Mouse (Mus musculus): ENCODE measurements around the gene Lcn2. TPM values are rescaled to one million over a fixed set of nuclear protein-coding genes. Genes with fewer than 3 reads are reported as not detected.

Gene Lcn2
- 1 to 10 TPM; 1.5 to 2.6 TPM for total RNA-seq (2021)
- long read RNA-seq, experiment 1 = 0 reads
- long read RNA-seq, experiment 2 = 0 reads

DNA sequence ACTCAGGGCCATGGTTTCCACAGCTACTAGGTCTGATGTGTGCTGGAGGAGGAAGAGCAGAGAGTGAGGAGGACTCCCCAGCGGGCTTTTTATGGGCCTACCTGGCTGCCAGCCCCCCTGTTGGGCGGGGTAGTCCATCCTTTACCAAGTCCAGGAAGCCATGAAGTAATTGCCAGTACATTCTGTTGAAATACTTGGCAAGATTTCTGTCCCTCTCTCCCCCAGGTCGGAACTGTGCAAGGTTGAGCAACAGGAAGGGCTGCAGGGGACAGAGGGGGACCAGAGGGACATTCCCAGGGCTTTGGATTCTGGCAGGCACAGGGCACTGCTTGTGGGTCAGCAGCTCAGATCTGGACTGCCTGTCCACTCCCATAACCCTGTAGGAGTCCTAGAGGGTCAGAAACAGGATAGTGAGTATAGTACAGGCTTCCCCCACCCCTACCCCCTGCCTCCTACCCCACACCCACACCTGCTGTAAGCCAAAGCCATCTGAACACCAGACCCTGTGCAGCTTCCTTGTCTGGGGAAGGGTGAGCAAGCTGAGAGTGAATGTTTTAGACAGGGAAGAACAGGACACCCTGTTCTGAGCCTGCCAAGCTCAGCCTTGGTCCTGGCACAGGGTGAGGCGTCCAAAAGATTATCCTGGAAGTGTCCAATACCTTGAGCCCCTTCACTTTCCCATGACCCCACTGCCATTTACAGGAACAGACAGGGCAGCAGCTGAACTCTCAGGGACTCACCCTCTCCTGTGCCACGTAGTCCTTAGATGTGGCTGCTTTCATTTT, at the start of gene Lcn2:
TSS of gene Lcn2 (minus strand) at position 547 of the 785 bp plus-strand sequence.
- no peak for DNase-seq (ENCODE audit: low spot score in 2 of 2)
- intact Hi-C loops (cut with DNase I) = no loop called here

DNA sequence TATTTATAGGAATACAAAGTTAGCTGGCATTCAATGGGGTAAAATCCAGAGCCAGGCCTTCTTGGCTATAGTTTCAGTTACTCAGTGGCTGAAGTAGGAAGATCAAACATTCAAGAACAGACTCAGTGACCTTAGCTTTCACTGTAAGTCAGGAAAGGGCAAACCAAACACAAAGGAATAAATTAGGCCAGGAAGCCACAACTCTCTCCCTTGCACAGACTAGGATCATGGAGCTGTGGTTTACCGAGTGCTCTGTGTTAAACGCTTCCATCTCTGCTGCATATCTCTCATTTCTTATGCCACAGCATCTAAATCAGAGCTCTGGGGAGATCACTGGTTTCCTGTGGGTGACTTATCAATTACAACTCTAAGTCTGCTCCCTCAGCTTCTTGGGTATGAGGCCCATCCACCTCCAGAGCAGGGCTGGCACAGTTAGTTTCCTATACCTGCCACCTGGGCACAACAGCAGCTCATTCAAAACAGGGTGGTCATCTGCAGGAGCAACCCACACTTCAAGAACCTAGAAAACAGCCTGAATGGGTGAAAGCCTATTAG, 49.6 kb upstream of the Lcn2 start:
- no peak for DNase-seq (ENCODE audit: low spot score in 2 of 2)
- intact Hi-C loops (cut with DNase I) = no loop called here

DNA sequence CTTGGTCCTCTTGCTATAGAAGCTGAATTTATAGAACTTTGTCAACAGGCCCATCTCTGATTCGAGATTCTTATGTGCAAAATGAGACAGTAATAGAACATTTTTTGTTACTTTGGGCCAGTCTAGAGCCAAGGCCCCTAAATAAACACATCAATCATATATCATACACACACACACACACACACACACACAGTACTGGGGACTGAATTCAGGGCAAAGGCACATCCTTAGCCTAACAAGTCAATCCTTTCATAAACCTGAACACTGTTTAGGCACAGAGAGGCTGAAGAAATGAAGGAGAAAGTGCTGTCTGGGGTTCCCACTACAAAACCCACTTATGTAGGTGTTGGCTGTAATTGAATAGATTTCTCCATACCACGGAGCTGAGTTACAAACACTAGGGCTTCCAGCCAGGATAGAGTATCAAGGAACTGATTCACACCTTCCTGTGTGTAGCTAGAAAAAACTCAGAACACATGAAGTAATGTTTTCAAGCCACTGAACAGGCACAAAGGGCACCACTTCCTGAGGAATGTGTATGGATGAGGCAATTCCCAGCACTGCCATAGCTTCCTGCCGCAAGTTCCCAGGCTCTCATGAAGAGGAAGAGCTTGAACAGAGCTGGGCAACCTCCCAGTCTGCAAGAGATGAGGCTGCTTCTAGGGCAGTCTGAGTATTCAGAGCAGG, 48.8 kb upstream of the Lcn2 start:
- no peak for DNase-seq (ENCODE audit: low spot score in 2 of 2)
- intact Hi-C loops (cut with DNase I) = no loop called here

DNA sequence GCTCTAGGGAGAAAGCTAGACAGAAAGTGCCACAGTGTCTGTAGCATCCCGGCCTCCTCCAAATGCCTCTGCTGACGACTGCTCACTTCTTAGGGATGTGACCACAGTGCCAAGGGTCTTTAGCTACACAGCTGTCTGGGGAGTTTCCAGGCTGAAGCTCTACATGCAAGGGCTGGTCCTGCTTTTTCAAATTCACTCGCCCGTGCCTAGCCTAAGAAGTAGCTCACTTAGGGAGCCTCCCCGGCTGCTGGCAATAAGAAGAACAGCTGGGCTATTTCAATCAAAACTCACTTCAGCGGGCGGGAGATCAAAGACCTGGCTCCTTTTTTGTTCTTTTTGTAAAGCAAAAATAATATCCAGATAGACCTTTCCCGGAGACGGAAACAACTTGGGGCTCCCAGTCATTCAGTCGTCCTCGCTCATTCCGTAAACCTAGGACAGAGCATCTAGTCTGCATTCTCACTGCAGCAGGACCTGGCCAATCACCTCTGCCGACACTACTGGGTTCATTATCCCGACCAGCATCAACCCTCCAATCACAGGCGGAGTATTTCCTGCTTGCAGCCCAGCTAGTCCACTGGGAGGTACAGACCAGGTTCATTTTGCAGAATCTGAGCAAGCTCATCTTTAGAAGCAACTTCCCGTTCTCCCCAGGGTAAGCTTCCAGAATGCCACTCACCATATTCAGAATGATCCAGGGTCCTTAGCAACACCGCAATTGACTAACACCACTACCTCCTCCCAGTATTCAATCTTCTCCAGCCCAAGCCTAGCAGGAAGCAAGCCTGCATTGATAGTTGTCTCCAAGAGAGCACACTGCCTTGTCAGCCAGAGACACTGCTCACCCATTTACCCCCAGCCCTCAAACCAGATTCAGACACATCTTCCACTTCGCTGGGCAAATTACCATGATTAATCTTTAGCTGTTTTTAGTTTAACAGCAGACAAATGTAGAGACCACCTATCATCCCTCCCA, 42.9 kb upstream of the Lcn2 start:
- DNase-seq (ENCODE audit: low spot score in 2 of 2) = peak; percentile 87 to 95
- intact Hi-C loops (cut with DNase I) = no loop called here

DNA sequence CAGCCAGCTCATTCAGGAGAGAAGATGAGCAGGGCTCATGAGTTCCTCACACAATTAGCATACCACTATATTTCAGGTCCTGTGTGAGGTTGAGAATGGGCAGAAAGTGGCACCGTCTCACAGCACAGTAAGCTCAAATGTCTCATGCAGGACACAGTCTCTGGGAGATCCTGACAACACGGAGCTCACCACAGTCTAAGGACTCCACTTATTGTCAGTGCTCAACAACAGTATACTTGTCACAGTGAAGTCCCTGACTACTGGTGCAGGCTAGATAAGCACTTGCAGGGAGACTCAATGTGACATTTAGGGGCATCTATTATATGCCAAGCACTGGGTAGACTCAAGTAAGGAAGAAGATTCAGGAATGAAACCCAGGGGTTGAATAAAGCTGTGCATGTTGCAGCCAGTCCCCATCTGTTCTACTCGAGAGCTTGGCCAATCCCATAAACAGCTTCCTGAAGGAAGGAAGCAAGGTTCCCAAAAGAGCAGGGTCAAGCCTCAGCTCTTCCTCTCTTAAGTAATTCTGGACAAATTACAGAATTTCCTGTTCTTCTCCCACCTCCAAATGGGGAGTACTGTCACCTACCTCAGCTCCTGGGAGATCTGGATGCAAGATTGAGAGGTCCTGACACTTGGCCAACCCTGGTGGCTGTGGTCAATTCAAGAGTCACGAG, 41.3 kb upstream of the Lcn2 start:
- intact Hi-C loops (cut with DNase I) = no loop called here
- DNase-seq (ENCODE audit: low spot score in 2 of 2) = no peak

DNA sequence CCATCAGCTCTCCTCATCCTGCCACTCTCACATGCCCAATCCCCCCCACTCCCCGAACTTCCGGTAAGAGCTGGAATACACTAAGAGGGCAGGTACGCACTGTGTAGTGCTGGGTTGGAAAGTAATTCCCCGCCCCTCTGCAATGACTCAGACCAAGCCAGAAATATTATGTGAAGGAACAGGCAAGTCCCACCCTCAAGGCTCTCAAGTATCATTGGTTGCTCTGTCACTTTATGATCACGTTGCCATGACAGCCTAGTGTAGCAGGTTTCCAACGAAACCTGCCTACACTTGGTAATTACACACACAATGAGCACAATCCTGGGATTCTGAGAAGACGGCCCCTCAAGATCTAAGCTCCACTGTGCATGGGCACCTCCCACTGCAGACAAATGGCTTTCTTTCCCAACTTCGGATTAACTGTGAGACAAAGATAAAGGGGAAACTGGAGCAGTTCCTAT, 40.2 kb upstream of the Lcn2 start:
- intact Hi-C loops (cut with DNase I) = no loop called here
- DNase-seq (ENCODE audit: low spot score in 2 of 2) = peak; percentile 74 to 89

DNA sequence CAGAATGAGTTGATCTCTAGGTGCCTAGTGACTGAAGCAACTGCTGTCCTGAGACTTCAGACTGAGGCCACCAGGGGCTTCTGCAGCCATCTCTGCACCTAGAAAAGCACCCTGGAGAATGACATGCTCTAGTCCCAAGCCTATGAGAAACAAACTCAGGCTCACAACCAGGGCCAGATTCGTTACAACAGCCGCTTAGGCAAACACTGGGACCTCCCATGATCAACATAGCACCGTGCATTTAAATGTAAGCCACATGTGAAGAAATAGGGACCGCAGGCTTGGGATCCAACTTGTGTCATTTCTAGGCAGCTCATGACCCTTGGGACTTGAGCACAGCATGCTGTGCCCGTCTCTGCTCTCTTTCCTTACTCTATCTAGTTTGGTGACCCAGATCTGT, 39.7 kb upstream of the Lcn2 start:
- DNase-seq (ENCODE audit: low spot score in 2 of 2) = no peak
- intact Hi-C loops (cut with DNase I) = no loop called here

DNA sequence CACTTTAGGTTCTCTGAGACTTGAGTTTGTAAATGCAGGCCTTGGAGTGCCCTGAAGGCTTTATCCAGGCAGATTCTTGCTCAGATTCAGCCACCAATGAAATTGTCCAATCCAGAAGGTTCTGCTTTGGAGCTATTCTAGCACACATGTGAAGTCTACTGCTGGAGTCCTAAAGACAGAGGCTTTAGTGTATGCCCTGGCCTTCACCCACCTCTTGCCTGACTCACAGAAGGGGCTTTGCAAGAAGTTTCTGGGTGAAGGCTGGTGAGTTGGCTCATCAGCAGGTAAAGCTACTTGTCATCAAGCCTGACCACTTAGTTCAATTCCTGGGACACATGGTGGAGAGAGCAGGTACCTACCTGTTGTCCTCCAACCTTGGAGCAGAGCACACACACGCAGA, 38.1 kb upstream of the Lcn2 start:
- DNase-seq (ENCODE audit: low spot score in 2 of 2) = no peak
- intact Hi-C loops (cut with DNase I) = no loop called here

DNA sequence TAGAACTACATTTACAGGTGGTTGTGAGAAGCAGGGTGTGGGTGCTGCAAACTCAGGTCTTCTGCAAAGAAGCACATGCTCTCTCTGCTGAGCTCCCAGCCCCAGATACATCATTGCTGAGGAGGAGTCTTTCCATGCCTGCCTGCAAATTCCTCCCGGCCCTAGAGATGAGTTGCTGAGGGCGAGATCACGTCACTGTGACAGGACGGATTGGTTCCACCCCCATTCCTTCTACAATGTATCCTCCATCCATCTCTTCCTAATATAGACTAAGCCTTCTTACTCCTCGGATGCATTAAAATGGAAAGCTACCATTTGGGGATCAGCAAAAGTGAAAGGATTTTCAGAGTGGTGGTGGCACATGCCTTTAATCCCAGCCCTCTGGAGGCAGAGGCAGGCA, 37.5 kb upstream of the Lcn2 start:
- intact Hi-C loops (cut with DNase I) = no loop called here
- DNase-seq (ENCODE audit: low spot score in 2 of 2) = peak; percentile 55 to 57

DNA sequence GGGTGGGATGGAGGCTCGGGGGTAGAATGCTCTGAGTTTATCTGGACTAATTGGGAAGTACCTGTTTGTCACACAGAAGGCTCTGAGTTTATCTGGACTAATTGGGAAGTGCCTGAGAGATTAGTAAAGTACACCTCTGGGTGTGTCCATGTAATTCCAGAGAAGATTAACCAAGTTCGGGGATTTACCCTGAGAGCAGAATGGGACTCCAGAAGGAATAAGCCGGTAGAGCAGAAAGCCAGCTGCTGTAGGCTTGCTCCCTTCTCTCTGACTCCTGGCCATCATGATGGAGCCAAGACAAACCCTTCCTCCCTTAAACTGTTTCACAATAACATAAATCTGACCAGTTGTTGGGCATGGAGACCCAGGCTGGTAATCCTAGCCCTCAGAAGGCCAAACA, 36.7 kb upstream of the Lcn2 start:
- intact Hi-C loops (cut with DNase I) = no loop called here

DNA sequence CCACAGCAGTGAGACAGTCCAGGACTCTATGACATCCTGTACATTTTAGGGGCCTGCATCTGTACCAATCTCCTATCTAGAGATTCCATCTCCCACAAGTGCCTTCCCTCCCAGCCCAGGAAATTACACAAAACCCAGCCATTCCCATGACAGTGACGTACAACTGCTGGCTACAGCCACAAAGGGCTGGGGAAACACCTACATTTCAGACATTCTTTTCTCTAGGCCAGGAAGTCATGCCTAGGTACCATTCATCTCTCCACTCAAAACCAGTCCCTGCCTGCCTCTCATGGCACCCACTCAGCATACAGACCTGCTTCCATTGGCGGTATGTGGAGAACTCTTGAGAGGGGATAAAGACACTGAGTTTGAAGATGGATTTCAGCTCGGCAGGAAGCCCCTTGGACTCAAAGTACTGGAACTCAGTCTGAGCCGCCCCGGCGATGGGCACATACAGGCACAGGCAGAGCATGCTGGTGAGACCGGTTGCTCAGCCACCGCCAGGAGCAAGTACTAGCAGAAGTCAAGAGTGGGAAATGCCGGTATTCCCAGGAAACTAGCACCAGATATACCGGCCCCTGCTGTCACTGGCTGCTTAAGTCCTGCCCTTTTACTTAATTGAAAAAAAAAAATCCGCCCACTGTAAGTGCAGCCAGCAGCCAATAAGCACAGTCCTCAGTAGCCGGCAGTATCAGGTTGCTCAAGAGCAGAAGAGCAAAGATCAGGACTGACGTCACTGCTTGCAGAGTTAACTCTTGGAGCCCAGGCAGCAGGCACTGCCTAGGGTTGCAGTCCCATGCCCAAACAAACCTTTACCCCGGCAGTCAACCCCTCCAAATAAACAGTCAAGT, 35.7 kb upstream of the Lcn2 start:
- intact Hi-C loops (cut with DNase I) = no loop called here
- DNase-seq (ENCODE audit: low spot score in 2 of 2) = peak in 1 of 2 experiments; percentile 47

More for the DNA sequence above, 36.7 kb upstream of the Lcn2 start:
- no peak for DNase-seq (ENCODE audit: low spot score in 2 of 2)

DNA sequence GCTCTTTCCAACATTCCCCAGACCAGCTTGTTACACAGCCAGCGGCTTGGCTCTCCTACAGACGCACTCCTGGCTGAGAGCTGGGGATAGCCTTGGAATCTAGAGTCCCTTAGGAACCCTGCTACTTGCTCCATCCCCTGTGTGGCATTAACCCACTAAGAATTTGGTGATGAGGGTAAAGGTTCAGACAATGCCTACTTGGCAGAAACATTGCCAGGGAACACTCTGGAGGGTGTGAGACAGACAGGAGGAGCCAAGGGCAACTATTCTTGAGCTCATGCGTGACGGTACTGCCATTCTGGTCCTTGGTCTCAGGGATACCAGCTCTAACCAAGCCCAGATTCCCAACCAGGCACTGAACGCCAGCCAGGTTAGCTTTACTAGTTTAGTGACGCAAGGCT, 33.8 kb upstream of the Lcn2 start:
- intact Hi-C loops (cut with DNase I) = no loop called here
- no peak for DNase-seq (ENCODE audit: low spot score in 2 of 2)

DNA sequence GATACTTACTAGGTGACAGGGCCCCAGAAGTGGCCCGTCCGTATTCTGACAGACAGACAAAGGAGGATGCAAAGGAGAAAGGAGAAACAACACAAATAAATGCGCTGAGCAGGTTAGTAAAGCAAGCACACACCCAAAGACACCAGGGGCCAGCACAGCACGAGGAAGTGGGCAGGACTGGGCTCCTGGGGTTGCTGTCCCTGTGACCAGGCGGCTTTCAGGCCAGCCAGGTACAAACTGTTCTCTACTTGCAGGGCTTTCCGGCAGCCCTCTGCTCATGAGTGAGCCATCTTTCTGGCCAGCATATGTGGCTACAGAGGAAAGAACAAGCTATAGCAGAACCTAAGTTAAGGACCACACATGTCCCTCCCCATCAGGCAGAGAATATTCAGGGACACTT, 32.6 kb upstream of the Lcn2 start:
- no peak for DNase-seq (ENCODE audit: low spot score in 2 of 2)
- intact Hi-C loops (cut with DNase I) = no loop called here

DNA sequence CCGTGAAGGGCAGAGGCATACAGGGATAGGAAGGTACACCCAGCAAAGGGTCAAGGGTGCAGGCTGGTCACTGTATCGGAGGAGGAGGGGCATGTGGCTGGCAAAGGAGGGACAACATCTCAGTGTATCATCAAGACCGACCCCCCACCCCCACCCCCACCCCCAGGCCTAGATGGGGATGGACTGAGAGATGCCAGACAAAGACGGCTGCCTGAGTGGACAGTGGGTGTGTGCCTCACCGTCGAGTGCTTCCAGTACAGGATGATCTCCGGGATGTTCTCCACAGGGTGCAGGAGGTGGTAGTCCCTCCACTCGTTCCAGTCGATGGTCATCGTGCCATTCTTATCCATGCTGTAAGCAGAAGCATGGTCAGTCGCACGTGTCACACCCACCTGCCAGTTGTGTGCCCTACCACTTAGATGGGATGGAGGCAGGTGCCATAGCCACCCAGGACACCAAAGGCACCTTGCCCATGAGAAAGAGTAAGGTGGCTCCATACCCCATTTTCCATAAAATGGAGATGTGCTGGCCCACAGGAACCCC, 32.1 kb upstream of the Lcn2 start:
- DNase-seq (ENCODE audit: low spot score in 2 of 2) = no peak
- intact Hi-C loops (cut with DNase I) = no loop called here

DNA sequence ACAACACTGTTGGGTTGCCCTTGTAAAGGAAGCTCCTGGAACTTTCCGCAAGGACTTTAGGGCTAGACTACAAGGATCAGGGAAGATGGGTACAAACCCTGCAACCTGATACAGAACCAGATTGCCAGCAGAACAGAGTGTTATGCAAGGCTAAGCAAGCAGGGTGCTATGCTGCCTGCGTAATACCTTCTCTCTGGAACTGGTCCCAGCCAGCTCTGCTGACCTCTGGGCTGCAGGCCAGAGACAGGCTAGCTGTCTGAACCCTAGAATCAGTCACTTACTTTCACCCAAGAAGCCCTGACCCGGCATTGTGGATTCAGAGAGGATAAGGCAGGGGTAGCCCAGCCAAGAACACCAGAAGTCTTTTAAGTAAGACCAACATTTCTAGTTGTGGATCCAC, 31.3 kb upstream of the Lcn2 start:
- DNase-seq (ENCODE audit: low spot score in 2 of 2) = no peak
- intact Hi-C loops (cut with DNase I) = no loop called here

DNA sequence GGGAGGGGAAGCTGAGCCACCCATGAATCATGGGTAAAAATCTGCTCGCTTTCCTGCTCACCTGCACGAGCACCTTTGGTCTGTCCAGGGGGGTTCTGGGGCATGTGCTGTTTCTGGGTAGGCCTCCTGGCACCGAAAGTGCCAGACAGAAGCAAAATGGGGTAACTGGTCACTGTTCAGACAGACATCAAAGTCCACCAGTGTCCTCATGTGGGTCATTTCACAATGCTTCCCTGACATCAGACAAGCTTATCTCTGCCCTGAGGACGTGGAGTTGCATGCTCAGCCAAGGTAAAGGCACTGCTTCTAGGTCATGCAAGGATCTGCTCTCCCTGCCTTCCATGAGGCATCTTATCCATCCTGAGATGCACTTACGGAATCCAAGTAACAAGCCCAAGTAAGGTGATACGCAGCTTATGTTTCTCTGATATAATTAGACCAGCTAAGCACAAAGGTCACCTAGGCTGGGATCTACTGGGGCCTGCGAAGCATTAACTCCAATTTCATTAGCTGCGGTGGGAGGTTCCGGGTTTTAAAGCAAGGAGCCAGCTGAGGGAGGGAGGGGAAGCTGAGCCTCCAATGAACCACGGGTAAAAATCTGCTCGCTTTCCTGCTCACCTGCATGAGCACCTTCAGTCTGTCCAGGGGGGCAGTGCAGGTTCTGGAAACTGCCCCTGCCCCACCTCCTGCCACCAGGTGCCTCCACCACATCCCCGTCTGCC, 30.5 kb upstream of the Lcn2 start:
- no peak for DNase-seq (ENCODE audit: low spot score in 2 of 2)
- intact Hi-C loops (cut with DNase I) = no loop called here

DNA sequence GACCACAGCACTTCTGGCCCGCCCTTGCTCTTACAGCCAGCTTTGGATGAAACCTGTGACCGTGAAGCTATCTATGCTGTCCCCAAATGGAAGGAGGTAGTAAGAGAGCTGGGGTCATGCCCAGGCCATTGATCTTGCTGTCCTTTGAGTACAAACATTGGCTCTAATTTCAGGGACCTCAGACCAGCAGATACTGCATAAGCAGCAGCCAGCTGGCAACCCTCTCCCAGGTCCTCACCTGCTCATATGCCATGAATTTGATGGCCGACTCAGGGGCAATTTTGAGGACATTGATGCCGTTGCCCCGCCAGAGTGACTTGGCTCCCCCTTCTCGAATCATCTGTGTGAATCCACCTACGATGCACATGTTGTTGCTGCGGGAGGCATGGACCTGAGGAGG, 29.4 kb upstream of the Lcn2 start:
- no peak for DNase-seq (ENCODE audit: low spot score in 2 of 2)
- intact Hi-C loops (cut with DNase I) = no loop called here
